Mouse (Mus musculus) embryonic facial prominence, embryonic 11.5 days (tissue): Measurements from ENCODE around the gene Ccl7. TPM values are rescaled to one million over a fixed set of nuclear protein-coding genes. Genes with fewer than 3 reads are reported as not detected.

Experiments
- ATAC-seq: fragments of 200-750 bp; cut with Nextera tagmentation; replicated peaks from 2 replicates; pipeline ENCODE4 v1.8.0; 2017; ENCODE audit warnings: low read depth; ENCODE audit not compliant: insufficient number of reproducible peaks, low FRiP score, low TSS enrichment
- DNase-seq: peaks from one replicate; pipeline ENCODE4 v3.0.0-alpha.2; 2015; ENCODE audit warnings: low spot score
- H3K27ac ChIP-seq: fragments of 300-500 bp; sonication (generic); replicated peaks from 2 replicates; pipeline ENCODE4 v1.5.1; 2014; ENCODE audit warnings: mild to moderate bottlenecking, low read depth, low read length, control low read depth
- H3K27me3 ChIP-seq: fragments of 300-500 bp; sonication (generic); 2 replicates; pipeline ENCODE4 v1.6.1; 2014; ENCODE audit warnings: mild to moderate bottlenecking, low read length, moderate library complexity, mixed read lengths; ENCODE audit not compliant: control insufficient read depth, insufficient read depth
- H3K36me3 ChIP-seq: fragments of 300-500 bp; sonication (generic); replicated peaks from 2 replicates; pipeline ENCODE4 v1.6.1; 2014; ENCODE audit warnings: low read depth, mild to moderate bottlenecking, low read length, moderate library complexity, mixed read lengths; ENCODE audit not compliant: control insufficient read depth, insufficient read depth
- H3K4me1 ChIP-seq: fragments of 300-500 bp; sonication (generic); 2 replicates; pipeline ENCODE4 v1.6.1; 2014; ENCODE audit warnings: low read length, mixed read lengths; ENCODE audit not compliant: control insufficient read depth, insufficient read depth
- H3K4me2 ChIP-seq: fragments of 300-500 bp; sonication (generic); 2 replicates; pipeline ENCODE4 v1.6.1; 2014; ENCODE audit warnings: low read depth, mild to moderate bottlenecking, control low read depth, low read length, moderate library complexity
- H3K4me3 ChIP-seq: fragments of 300-500 bp; sonication (generic); 2 replicates; pipeline ENCODE4 v1.5.1; 2014; ENCODE audit warnings: low read depth, low read length, control low read depth
- H3K9ac ChIP-seq: fragments of 300-500 bp; sonication (generic); replicated peaks from 2 replicates; pipeline ENCODE4 v1.6.1; 2014; ENCODE audit warnings: mild to moderate bottlenecking, control low read depth, low read length
- H3K9me3 ChIP-seq: fragments of 300-500 bp; sonication (generic); replicated peaks from 2 replicates; pipeline ENCODE4 v1.6.1; 2016; ENCODE audit warnings: mild to moderate bottlenecking, low read length, inconsistent platforms, mixed read lengths; ENCODE audit not compliant: control insufficient read depth
- WGBS: fragments of 180-500 bp; shearing (Covaris S2); extraction: QIAGEN DNeasy Blood & Tissue Kit; methylation state at CpG from one replicate; pipeline ENCODE4 v1.1.7; 2014; 5-methylcytosine and 5-hydroxymethylcytosine counted together
- polyA plus RNA-seq: library from polyadenylated mRNA; unstranded; fragments of >200 nt; fragmentation: Nextera tagmentation; extraction: Ambion mirVana; gene quantifications from 2 replicates; pipeline ENCODE4 v1.2.1, GENCODE M21; 2014

Gene Ccl7
- polyA plus RNA-seq, result not detected in 2 replicates

GRCm38 (mm10) chr11:82045471-82045870, at the start of gene Ccl7:
TSS of gene Ccl7 (plus strand) at chr11:82045712.
- no peaks in the 10 kb centered on the region for H3K36me3 ChIP-seq
- H3K9me3 ChIP-seq, result no peaks in the 10 kb centered on the region
- no peak within 1 kb of the TSS for H3K27ac ChIP-seq
- DNase-seq (no peak), ATAC-seq (no peak)
- H3K4me2 ChIP-seq, result no peak within 1 kb of the TSS
- H3K4me3 ChIP-seq, result no peak within 1 kb of the TSS
- H3K4me1 ChIP-seq, result no peaks in the 10 kb centered on the region
- no peaks in the 10 kb centered on the region for H3K27me3 ChIP-seq
- H3K9ac ChIP-seq, result no peak within 1 kb of the TSS
- WGBS, result 77% methylated on average over 3 of the region's 3 CpGs

GRCm38 (mm10) chr11:81996172-81996841, 49.2 kb upstream of the Ccl7 start:
- Histone ChIP-seq H3K27ac (no peak overlapping the region), H3K9ac (no peak overlapping the region), H3K4me1 (no peaks in the 10 kb centered on the region), H3K36me3 (no peaks in the 10 kb centered on the region), H3K27me3 (no peaks in the 10 kb centered on the region), H3K4me2 (no peak overlapping the region), H3K4me3 (no peak overlapping the region), H3K9me3 (no peaks in the 10 kb centered on the region)
- no peak for ATAC-seq
- 64% methylated on average over 10 of the region's 10 CpGs for WGBS
- peak; percentile 83 for DNase-seq

GRCm38 (mm10) chr11:81997085-81997484, 48.4 kb upstream of the Ccl7 start:
- WGBS, result 79% methylated on average over 5 of the region's 5 CpGs
- Histone ChIP-seq H3K36me3 (no peaks in the 10 kb centered on the region), H3K27me3 (no peaks in the 10 kb centered on the region), H3K4me1 (no peaks in the 10 kb centered on the region), H3K4me2 (no peak overlapping the region), H3K9me3 (no peaks in the 10 kb centered on the region), H3K27ac (no peak overlapping the region), H3K4me3 (no peak overlapping the region), H3K9ac (no peak overlapping the region)
- DNase-seq (no peak), ATAC-seq (no peak)

GRCm38 (mm10) chr11:81998646-81999045, 46.9 kb upstream of the Ccl7 start:
- no peaks in the 10 kb centered on the region for H3K27me3 ChIP-seq
- H3K4me3 ChIP-seq, result no peak overlapping the region
- WGBS, result 78% methylated on average over 3 of the region's 3 CpGs
- H3K9ac ChIP-seq, result no peak overlapping the region
- H3K4me1 ChIP-seq, result no peaks in the 10 kb centered on the region
- no peaks in the 10 kb centered on the region for H3K9me3 ChIP-seq
- H3K27ac ChIP-seq, result no peak overlapping the region
- no peaks in the 10 kb centered on the region for H3K36me3 ChIP-seq
- DNase-seq (no peak), ATAC-seq (no peak)
- H3K4me2 ChIP-seq, result no peak overlapping the region

GRCm38 (mm10) chr11:81999469-81999868, 46.0 kb upstream of the Ccl7 start:
- Histone ChIP-seq H3K36me3 (no peaks in the 10 kb centered on the region), H3K27ac (no peak overlapping the region), H3K4me1 (no peaks in the 10 kb centered on the region), H3K27me3 (no peaks in the 10 kb centered on the region), H3K4me2 (no peak overlapping the region), H3K9ac (no peak overlapping the region), H3K4me3 (no peak overlapping the region), H3K9me3 (no peaks in the 10 kb centered on the region)
- no peak for ATAC-seq
- DNase-seq, result no peak
- WGBS, result 81% methylated on average over 4 of the region's 4 CpGs

- Histone ChIP-seq H3K4me3 (no peak overlapping the region), H3K27ac (no peak overlapping the region), H3K9me3 (no peaks in the 10 kb centered on the region), H3K4me1 (no peaks in the 10 kb centered on the region), H3K4me2 (no peak overlapping the region), H3K27me3 (no peaks in the 10 kb centered on the region), H3K9ac (no peak overlapping the region), H3K36me3 (no peaks in the 10 kb centered on the region)
- WGBS, result 35% methylated on average over 5 of the region's 5 CpGs
- peak; percentile 59 for DNase-seq
- no peak for ATAC-seq
Observed at GRCm38 (mm10) chr11:82000581-82000980, 44.9 kb upstream of the Ccl7 start.

- Histone ChIP-seq H3K4me3 (no peak overlapping the region), H3K9me3 (no peaks in the 10 kb centered on the region), H3K4me1 (no peaks in the 10 kb centered on the region), H3K27ac (no peak overlapping the region), H3K9ac (no peak overlapping the region), H3K36me3 (no peaks in the 10 kb centered on the region), H3K4me2 (no peak overlapping the region), H3K27me3 (no peaks in the 10 kb centered on the region)
- DNase-seq, result no peak
- 75% methylated on average over 2 of the region's 2 CpGs for WGBS
- ATAC-seq, result no peak
Observed at GRCm38 (mm10) chr11:82004810-82005209, 40.7 kb upstream of the Ccl7 start.

GRCm38 (mm10) chr11:82006796-82007423, 38.6 kb upstream of the Ccl7 start:
- no peak for ATAC-seq
- 65% methylated on average over 12 of the region's 12 CpGs for WGBS
- DNase-seq, result no peak
- no peak overlapping the region for H3K9ac ChIP-seq
- H3K9me3 ChIP-seq, result no peaks in the 10 kb centered on the region
- H3K4me2 ChIP-seq, result no peak overlapping the region
- H3K36me3 ChIP-seq, result no peaks in the 10 kb centered on the region
- H3K4me3 ChIP-seq, result no peak overlapping the region
- H3K4me1 ChIP-seq, result no peaks in the 10 kb centered on the region
- H3K27me3 ChIP-seq, result no peaks in the 10 kb centered on the region
- H3K27ac ChIP-seq, result no peak overlapping the region
